Mouse (Mus musculus) gonadal fat pad, adult 2 months (tissue): ENCODE data around the gene Gramd1a. TPM values are rescaled to one million over a fixed set of nuclear protein-coding genes. Genes with fewer than 3 reads are reported as not detected.

Experiments
- DNase-seq: peaks from one replicate; pipeline ENCODE4 v3.0.0-alpha.2; 2012; ENCODE audit warnings: low read depth
- polyA plus RNA-seq: library from polyadenylated mRNA; depleted of rRNA; stranded (reverse); fragments of >200 nt; gene quantifications from 2 replicates; pipeline ENCODE4 v1.2.3, GENCODE M21; 2012

Gramd1a gene
- polyA plus RNA-seq, 1 experiment = 80.0 TPM

GRCm38 (mm10) chr7:31151301-31152241 lies 4.1 kb downstream of the Gramd1a start:
- no peak for DNase-seq

GRCm38 (mm10) chr7:31150566-31151300 lies 5.0 kb downstream of the Gramd1a start:
- DNase-seq = no peak

- DNase-seq = no peak
Measured at GRCm38 (mm10) chr7:31149751-31150565, 5.7 kb downstream of the Gramd1a start.

- DNase-seq = no peak
Measured at GRCm38 (mm10) chr7:31149271-31149670, 6.4 kb downstream of the Gramd1a start.

- no peak for DNase-seq
Measured at GRCm38 (mm10) chr7:31148756-31149155, 6.9 kb downstream of the Gramd1a start.

GRCm38 (mm10) chr7:31148086-31148485 lies 7.6 kb downstream of the Gramd1a start:
- DNase-seq = no peak

- no peak for DNase-seq
Measured at GRCm38 (mm10) chr7:31145596-31146160, 10.0 kb downstream of the Gramd1a start.

- DNase-seq = no peak
Measured at GRCm38 (mm10) chr7:31144886-31145285, 10.8 kb downstream of the Gramd1a start.

- no peak for DNase-seq
Measured at GRCm38 (mm10) chr7:31140941-31141340, 14.8 kb downstream of the Gramd1a start.

GRCm38 (mm10) chr7:31140302-31140701 lies 15.4 kb downstream of the Gramd1a start:
- no peak for DNase-seq

GRCm38 (mm10) chr7:31139765-31140164 lies 15.9 kb downstream of the Gramd1a start:
- no peak for DNase-seq

GRCm38 (mm10) chr7:31135717-31136116 lies 20.0 kb downstream of the Gramd1a start:
- no peak for DNase-seq

GRCm38 (mm10) chr7:31131866-31132265 lies 23.8 kb downstream of the Gramd1a start:
- DNase-seq = no peak

GRCm38 (mm10) chr7:31130841-31131240 lies 24.9 kb downstream of the Gramd1a start:
- DNase-seq = no peak

GRCm38 (mm10) chr7:31130197-31130596 lies 25.5 kb downstream of the Gramd1a start:
- no peak for DNase-seq

- no peak for DNase-seq
Measured at GRCm38 (mm10) chr7:31128157-31128705, 27.5 kb downstream of the Gramd1a start.

GRCm38 (mm10) chr7:31126851-31127724 lies 28.6 kb downstream of the Gramd1a start, which contains the start of gene Scn1b:
Scn1b (minus strand) TSS chr7:31127003.
- DNase-seq = no peak

- DNase-seq = no peak
Measured at GRCm38 (mm10) chr7:31126211-31126751, 29.4 kb downstream of the Gramd1a start.

GRCm38 (mm10) chr7:31125116-31125515 lies 30.6 kb downstream of the Gramd1a start:
- DNase-seq = no peak

- DNase-seq = no peak
Measured at GRCm38 (mm10) chr7:31124381-31124780, 31.3 kb downstream of the Gramd1a start.
